Comparison of ENCODE assay signal across 10 mouse cellular contexts in the genomic region with DNA sequence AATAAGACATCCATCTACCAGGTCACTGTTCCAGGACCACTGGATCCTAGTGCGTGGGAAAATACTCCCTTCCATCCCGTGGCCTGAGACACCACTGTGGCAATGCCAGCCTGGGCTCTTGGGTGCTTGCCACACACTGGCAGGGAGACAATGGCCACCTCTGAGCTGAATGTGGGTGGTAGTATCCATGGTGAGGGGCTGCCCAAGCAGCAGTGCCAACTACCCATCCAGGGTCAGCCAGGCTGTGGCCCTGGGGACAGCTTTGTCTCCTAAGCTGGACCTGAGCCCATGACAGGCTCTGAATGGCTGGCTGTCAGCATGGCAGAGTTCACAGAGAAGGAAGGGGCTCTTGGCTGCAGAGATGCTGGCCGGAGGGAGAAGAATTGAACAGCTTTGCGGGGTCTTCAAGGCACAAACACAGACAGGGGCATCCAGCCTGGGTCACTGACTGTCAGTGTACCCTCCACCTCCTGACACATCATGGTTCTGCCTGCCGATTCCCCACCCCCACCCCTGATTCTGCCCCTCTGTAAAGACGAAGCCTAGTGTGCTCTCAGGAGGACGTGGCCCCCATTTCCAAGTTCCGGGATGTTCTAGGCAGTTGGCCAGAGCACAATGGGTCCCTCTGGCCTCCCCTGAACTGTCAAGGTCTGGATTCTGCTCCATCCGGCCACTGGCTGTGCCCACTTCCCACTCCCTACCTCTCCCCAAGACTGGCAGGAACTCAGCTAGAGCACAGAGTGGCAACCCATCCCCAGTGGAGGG. TPM values are rescaled to one million over a fixed set of nuclear protein-coding genes. Genes with fewer than 3 reads are reported as not detected.
DNase-seq lines count a peak whose midpoint lies in the region; ATAC-seq lines count a peak whose summit lies in the region.
"Had no signal": no experiment of that assay in that cellular context is flagged by ENCODE, and none has a peak within 500 bp of the region (broad histone marks: within the 10 kb centered on the region; RNA-seq: fewer than 3 reads in every experiment).

No protein-coding gene starts in this region.

- peaks cover 9% of the 10 kb centered on the region for H3K4me1 ChIP-seq in hindbrain, embryonic 12.5 days
- H3K4me1 ChIP-seq in intestine, embryonic 16.5 days (ENCODE audit: control insufficient read depth, insufficient read depth, low read length), result no peaks in the 10 kb centered on the region

- H3K36me3 ChIP-seq in hindbrain, embryonic 12.5 days, result no peaks in the 10 kb centered on the region
- no peaks in the 10 kb centered on the region for H3K36me3 ChIP-seq in intestine, embryonic 16.5 days (ENCODE audit: control insufficient read depth, insufficient read depth, low read length)
- H3K36me3 ChIP-seq: G1E had no signal

- no peak overlapping the region for H3K4me3 ChIP-seq in hindbrain, embryonic 12.5 days
- no peak overlapping the region for H3K4me3 ChIP-seq in intestine, embryonic 16.5 days (ENCODE audit: low read length)

- H3K9me3 ChIP-seq in hindbrain, embryonic 12.5 days (replicated peaks), result no peaks in the 10 kb centered on the region
- no peaks in the 10 kb centered on the region for H3K9me3 ChIP-seq in intestine, embryonic 16.5 days (ENCODE audit: control insufficient read depth, low read length)
- H3K9me3 ChIP-seq: G1E had no signal

- ATAC-seq in hindbrain, embryonic 12.5 days (ENCODE audit: low FRiP score), result no peak
- ATAC-seq in intestine, embryonic 16.5 days, result no peak

- H3K4me2 ChIP-seq in hindbrain, embryonic 12.5 days (replicated peaks), result no peak overlapping the region
- H3K4me2 ChIP-seq in intestine, embryonic 16.5 days (ENCODE audit: low read depth, low read length), result no peak overlapping the region
- H3K4me2 ChIP-seq: lung, embryonic 14.5 days had no signal

- intact Hi-C loops in left cerebral cortex, postnatal 4 days (cut with DNase I), result loop anchor here (5.0 kb wide), 2 partner anchors 74 to 139 kb away; no protein-coding TSS in a partner anchor

- WGBS in hindbrain, embryonic 12.5 days, result 66% methylated on average over 9 of the region's 9 CpGs
- WGBS in intestine, embryonic 16.5 days, result 64% methylated on average over 9 of the region's 9 CpGs

- DNase-seq in retina, postnatal 1 day, result peak; percentile 72
- DNase-seq in retina, embryonic 14.5 days (ENCODE audit: low spot score), result no peak
- peak; percentile 92 for DNase-seq in left cerebral cortex, postnatal 4 days
- DNase-seq in B cell, adult 2 months, result no peak
- DNase-seq in heart, adult 18-20 months, result no peak
- DNase-seq in urinary bladder, postnatal 25 days (ENCODE audit: low spot score), result no peak
- DNase-seq: lung, embryonic 14.5 days had no signal

- H3K27ac ChIP-seq in hindbrain, embryonic 12.5 days, result peak overlapping the region; percentile 7; the same call in 1 of the 2 replicates
- no peak overlapping the region for H3K27ac ChIP-seq in intestine, embryonic 16.5 days (ENCODE audit: low read length)

- H3K9ac ChIP-seq in hindbrain, embryonic 12.5 days, result peak overlapping the region; percentile 44; the same call in 1 of the 2 replicates
- no peak overlapping the region for H3K9ac ChIP-seq in intestine, embryonic 16.5 days (ENCODE audit: low read depth, low read length)
- H3K9ac ChIP-seq: lung, embryonic 14.5 days had no signal

- no peaks in the 10 kb centered on the region for H3K27me3 ChIP-seq in hindbrain, embryonic 12.5 days
- H3K27me3 ChIP-seq in intestine, embryonic 16.5 days (replicated peaks; ENCODE audit: control insufficient read depth, insufficient read depth, low read length), result no peaks in the 10 kb centered on the region

RNA-seq across cellular contexts. Expression of a gene that starts 21.9 kb away (rescaled TPM):
- not detected in 2 replicates for polyA plus RNA-seq in hindbrain, embryonic 12.5 days (2016; fragmentation: Nextera tagmentation; extraction: Ambion mirVana)
- total RNA-seq in left cerebral cortex, postnatal 4 days (2021), result not detected
- not detected for total RNA-seq in heart, adult 18-20 months (2021)
- 0.70 and 0.80 TPM in 2 replicates for polyA plus RNA-seq in intestine, embryonic 16.5 days (2015; fragmentation: Nextera tagmentation; extraction: Ambion mirVana)
- total RNA-seq: G1E had no signal
- polyA plus RNA-seq: G1E; lung, embryonic 14.5 days had no signal

RNA-seq across cellular contexts. Expression of a gene that starts 37.6 kb away (rescaled TPM):
- polyA plus RNA-seq in hindbrain, embryonic 12.5 days (2016; fragmentation: Nextera tagmentation; extraction: Ambion mirVana), result 16.1 and 19.6 TPM in 2 replicates
- total RNA-seq in left cerebral cortex, postnatal 4 days (2021), result 10 to 100 TPM; 19.7 to 20.9 TPM
- 1 to 10 TPM; 4.9 to 6.9 TPM for total RNA-seq in heart, adult 18-20 months (2021)
- polyA plus RNA-seq in intestine, embryonic 16.5 days (2015; fragmentation: Nextera tagmentation; extraction: Ambion mirVana), result 19.9 and 21.0 TPM in 2 replicates

Comparison
In these comparisons a context has a peak if more than half of its experiments do, and no peak if none do; other contexts are left out.
1. DNase-seq: peak in retina, postnatal 1 day (single experiment) and left cerebral cortex, postnatal 4 days (single experiment); none in retina, embryonic 14.5 days (single experiment), B cell, adult 2 months (0 of 2), heart, adult 18-20 months (0 of 2) and urinary bladder, postnatal 25 days (single experiment).